Mouse (Mus musculus): ENCODE data around the gene Olfr177. TPM values are rescaled to one million over a fixed set of nuclear protein-coding genes. Genes with fewer than 3 reads are reported as not detected.

Olfr177 gene
- polyA plus RNA-seq (2015; fragmentation: Nextera tagmentation; extraction: Ambion mirVana) = not detected in 2 replicates

GRCm38 (mm10) chr16:58874668-58875067, at the start of gene Olfr177:
Gene Olfr177, minus strand, starts transcription at chr16:58874768.
- Histone ChIP-seq H3K36me3 (ENCODE audit: control insufficient read depth, insufficient read depth) (no peaks in the 10 kb centered on the region), H3K27me3 (replicated peaks; ENCODE audit: control insufficient read depth, insufficient read depth, low read length) (no peaks in the 10 kb centered on the region), H3K4me3 (replicated peaks; ENCODE audit: low read length) (no peak within 1 kb of the TSS), H3K4me2 (ENCODE audit: low read length) (no peak within 1 kb of the TSS), H3K4me1 (replicated peaks; ENCODE audit: control insufficient read depth, insufficient read depth, low read length) (no peaks in the 10 kb centered on the region), H3K9ac (replicated peaks; ENCODE audit: low read depth, low read length) (no peak within 1 kb of the TSS), H3K9me3 (ENCODE audit: control insufficient read depth, low read length) (no peaks in the 10 kb centered on the region), H3K27ac (ENCODE audit: low read length) (no peak within 1 kb of the TSS)
- no peak for ATAC-seq
- 49% methylated on average over 1 of the region's 1 CpGs for WGBS

- Histone ChIP-seq H3K27me3 (replicated peaks; ENCODE audit: control insufficient read depth, insufficient read depth, low read length) (no peaks in the 10 kb centered on the region), H3K9me3 (ENCODE audit: control insufficient read depth, low read length) (no peaks in the 10 kb centered on the region), H3K36me3 (ENCODE audit: control insufficient read depth, insufficient read depth) (no peaks in the 10 kb centered on the region), H3K9ac (replicated peaks; ENCODE audit: low read depth, low read length) (no peak within 1 kb of the TSS), H3K4me1 (replicated peaks; ENCODE audit: control insufficient read depth, insufficient read depth, low read length) (no peaks in the 10 kb centered on the region), H3K4me3 (replicated peaks; ENCODE audit: low read length) (no peak within 1 kb of the TSS), H3K27ac (ENCODE audit: low read length) (no peak within 1 kb of the TSS), H3K4me2 (ENCODE audit: low read length) (no peak within 1 kb of the TSS)
- WGBS = 96% methylated on average over 3 of the region's 3 CpGs
- no peak for ATAC-seq
Observed at GRCm38 (mm10) chr16:58891963-58892362, 17.4 kb upstream of the Olfr177 start, which contains the start of gene Olfr178. Gene Olfr178, minus strand, starts transcription at chr16:58892063.

- no peaks in the 10 kb centered on the region for H3K9me3 ChIP-seq (ENCODE audit: control insufficient read depth, low read length)
- no peaks in the 10 kb centered on the region for H3K36me3 ChIP-seq (ENCODE audit: control insufficient read depth, insufficient read depth)
- no peaks in the 10 kb centered on the region for H3K4me1 ChIP-seq (replicated peaks; ENCODE audit: control insufficient read depth, insufficient read depth, low read length)
- ATAC-seq = no peak
- H3K27me3 ChIP-seq (replicated peaks; ENCODE audit: control insufficient read depth, insufficient read depth, low read length) = no peaks in the 10 kb centered on the region
- no peak overlapping the region for H3K4me2 ChIP-seq (ENCODE audit: low read length)
- WGBS = 85% methylated on average over 2 of the region's 2 CpGs
- H3K4me3 ChIP-seq (replicated peaks; ENCODE audit: low read length) = no peak overlapping the region
- H3K9ac ChIP-seq (replicated peaks; ENCODE audit: low read depth, low read length) = no peak overlapping the region
- no peak overlapping the region for H3K27ac ChIP-seq (ENCODE audit: low read length)
Observed at GRCm38 (mm10) chr16:58884416-58884815, 9.8 kb upstream of the Olfr177 start.

- Histone ChIP-seq H3K9ac (replicated peaks; ENCODE audit: low read depth, low read length) (no peak overlapping the region), H3K36me3 (ENCODE audit: control insufficient read depth, insufficient read depth) (no peaks in the 10 kb centered on the region), H3K27ac (ENCODE audit: low read length) (no peak overlapping the region), H3K4me1 (replicated peaks; ENCODE audit: control insufficient read depth, insufficient read depth, low read length) (no peaks in the 10 kb centered on the region), H3K4me3 (replicated peaks; ENCODE audit: low read length) (no peak overlapping the region), H3K27me3 (replicated peaks; ENCODE audit: control insufficient read depth, insufficient read depth, low read length) (no peaks in the 10 kb centered on the region), H3K4me2 (ENCODE audit: low read length) (no peak overlapping the region), H3K9me3 (ENCODE audit: control insufficient read depth, low read length) (no peaks in the 10 kb centered on the region)
- WGBS = 82% methylated on average over 1 of the region's 1 CpGs
- ATAC-seq = no peak
Observed at GRCm38 (mm10) chr16:58861479-58861878, 13.1 kb downstream of the Olfr177 start.

GRCm38 (mm10) chr16:58860032-58860737, 14.4 kb downstream of the Olfr177 start:
- Histone ChIP-seq H3K4me1 (replicated peaks; ENCODE audit: control insufficient read depth, insufficient read depth, low read length) (no peaks in the 10 kb centered on the region), H3K27ac (ENCODE audit: low read length) (no peak overlapping the region), H3K9ac (replicated peaks; ENCODE audit: low read depth, low read length) (no peak overlapping the region), H3K36me3 (ENCODE audit: control insufficient read depth, insufficient read depth) (no peaks in the 10 kb centered on the region), H3K27me3 (replicated peaks; ENCODE audit: control insufficient read depth, insufficient read depth, low read length) (no peaks in the 10 kb centered on the region), H3K9me3 (ENCODE audit: control insufficient read depth, low read length) (no peaks in the 10 kb centered on the region), H3K4me2 (ENCODE audit: low read length) (no peak overlapping the region), H3K4me3 (replicated peaks; ENCODE audit: low read length) (no peak overlapping the region)
- no peak for ATAC-seq
- 97% methylated on average over 2 of the region's 2 CpGs for WGBS

- ATAC-seq = no peak
- Histone ChIP-seq H3K27ac (ENCODE audit: low read length) (no peak within 1 kb of the TSS), H3K27me3 (replicated peaks; ENCODE audit: control insufficient read depth, insufficient read depth, low read length) (no peaks in the 10 kb centered on the region), H3K4me2 (ENCODE audit: low read length) (no peak within 1 kb of the TSS), H3K9me3 (ENCODE audit: control insufficient read depth, low read length) (no peaks in the 10 kb centered on the region), H3K4me3 (replicated peaks; ENCODE audit: low read length) (no peak within 1 kb of the TSS), H3K4me1 (replicated peaks; ENCODE audit: control insufficient read depth, insufficient read depth, low read length) (no peaks in the 10 kb centered on the region), H3K9ac (replicated peaks; ENCODE audit: low read depth, low read length) (no peak within 1 kb of the TSS), H3K36me3 (ENCODE audit: control insufficient read depth, insufficient read depth) (no peaks in the 10 kb centered on the region)
- WGBS = 90% methylated on average over 1 of the region's 1 CpGs
Observed at GRCm38 (mm10) chr16:58826732-58827319, 47.7 kb downstream of the Olfr177 start, which contains the start of gene Olfr175-ps1. Gene Olfr175-ps1, minus strand, starts transcription at chr16:58826782.

Other genes with a start within 250 kb of the Olfr177 start
- not detected in 2 replicates for gene E330017A01Rik, start 236.0 kb downstream of the Olfr177 start, polyA plus RNA-seq (2015; fragmentation: Nextera tagmentation; extraction: Ambion mirVana)
- 8.5 and 11.1 TPM in 2 replicates for gene Cpox, start 204.5 kb downstream of the Olfr177 start, polyA plus RNA-seq (2015; fragmentation: Nextera tagmentation; extraction: Ambion mirVana)
- gene Gpr15, start 155.7 kb downstream of the Olfr177 start, polyA plus RNA-seq (2015; fragmentation: Nextera tagmentation; extraction: Ambion mirVana) = not detected in 2 replicates
- gene Cldnd1, start 146.9 kb downstream of the Olfr177 start, polyA plus RNA-seq (2015; fragmentation: Nextera tagmentation; extraction: Ambion mirVana) = 118 and 119 TPM in 2 replicates
- gene Olfr172, start 111.6 kb downstream of the Olfr177 start, polyA plus RNA-seq (2015; fragmentation: Nextera tagmentation; extraction: Ambion mirVana) = not detected in 2 replicates
- not detected in 2 replicates for gene Olfr173, start 74.5 kb downstream of the Olfr177 start, polyA plus RNA-seq (2015; fragmentation: Nextera tagmentation; extraction: Ambion mirVana)
- not detected in 2 replicates for gene Olfr175-ps1, start 48.0 kb downstream of the Olfr177 start, polyA plus RNA-seq (2015; fragmentation: Nextera tagmentation; extraction: Ambion mirVana)
- gene Olfr178, start 17.3 kb upstream of the Olfr177 start, polyA plus RNA-seq (2015; fragmentation: Nextera tagmentation; extraction: Ambion mirVana) = not detected in 2 replicates
- not detected in 2 replicates for gene Olfr181, start 54.0 kb upstream of the Olfr177 start, polyA plus RNA-seq (2015; fragmentation: Nextera tagmentation; extraction: Ambion mirVana)
- gene Olfr180, start 54.6 kb upstream of the Olfr177 start, polyA plus RNA-seq (2015; fragmentation: Nextera tagmentation; extraction: Ambion mirVana) = not detected in 2 replicates
- not detected in 2 replicates for gene Olfr183, start 120.6 kb upstream of the Olfr177 start, polyA plus RNA-seq (2015; fragmentation: Nextera tagmentation; extraction: Ambion mirVana)
- not detected in 2 replicates for gene Olfr186, start 155.5 kb upstream of the Olfr177 start, polyA plus RNA-seq (2015; fragmentation: Nextera tagmentation; extraction: Ambion mirVana)
- not detected in 2 replicates for gene Olfr187, start 165.0 kb upstream of the Olfr177 start, polyA plus RNA-seq (2015; fragmentation: Nextera tagmentation; extraction: Ambion mirVana)
- not detected in 2 replicates for gene Olfr190, start 203.2 kb upstream of the Olfr177 start, polyA plus RNA-seq (2015; fragmentation: Nextera tagmentation; extraction: Ambion mirVana)
- not detected in 2 replicates for gene Olfr191, start 215.1 kb upstream of the Olfr177 start, polyA plus RNA-seq (2015; fragmentation: Nextera tagmentation; extraction: Ambion mirVana)
- gene Olfr193, start 237.1 kb upstream of the Olfr177 start, polyA plus RNA-seq (2015; fragmentation: Nextera tagmentation; extraction: Ambion mirVana) = not detected in 2 replicates
- gene Olfr194, start 246.3 kb upstream of the Olfr177 start, polyA plus RNA-seq (2015; fragmentation: Nextera tagmentation; extraction: Ambion mirVana) = not detected in 2 replicates

Measured in forebrain, embryonic 16.5 days (tissue).